Mouse (Mus musculus): ENCODE measurements around the gene Ccl25. TPM values are rescaled to one million over a fixed set of nuclear protein-coding genes. Genes with fewer than 3 reads are reported as not detected.

Gene Ccl25
- total RNA-seq (2021), result 10 to 100 TPM; 20.6 to 25.9 TPM

GRCm38 (mm10) chr8:4324983-4325750, at the start of gene Ccl25, which contains the start of gene Elavl1:
Gene Ccl25, plus strand, starts transcription at chr8:4325210.
Gene Elavl1, minus strand, starts transcription at chr8:4325413.
- peak; percentile 96 to 98 for DNase-seq (ENCODE audit: extremely low spot score in 1 of 2, low spot score in 1 of 2)

DNA sequence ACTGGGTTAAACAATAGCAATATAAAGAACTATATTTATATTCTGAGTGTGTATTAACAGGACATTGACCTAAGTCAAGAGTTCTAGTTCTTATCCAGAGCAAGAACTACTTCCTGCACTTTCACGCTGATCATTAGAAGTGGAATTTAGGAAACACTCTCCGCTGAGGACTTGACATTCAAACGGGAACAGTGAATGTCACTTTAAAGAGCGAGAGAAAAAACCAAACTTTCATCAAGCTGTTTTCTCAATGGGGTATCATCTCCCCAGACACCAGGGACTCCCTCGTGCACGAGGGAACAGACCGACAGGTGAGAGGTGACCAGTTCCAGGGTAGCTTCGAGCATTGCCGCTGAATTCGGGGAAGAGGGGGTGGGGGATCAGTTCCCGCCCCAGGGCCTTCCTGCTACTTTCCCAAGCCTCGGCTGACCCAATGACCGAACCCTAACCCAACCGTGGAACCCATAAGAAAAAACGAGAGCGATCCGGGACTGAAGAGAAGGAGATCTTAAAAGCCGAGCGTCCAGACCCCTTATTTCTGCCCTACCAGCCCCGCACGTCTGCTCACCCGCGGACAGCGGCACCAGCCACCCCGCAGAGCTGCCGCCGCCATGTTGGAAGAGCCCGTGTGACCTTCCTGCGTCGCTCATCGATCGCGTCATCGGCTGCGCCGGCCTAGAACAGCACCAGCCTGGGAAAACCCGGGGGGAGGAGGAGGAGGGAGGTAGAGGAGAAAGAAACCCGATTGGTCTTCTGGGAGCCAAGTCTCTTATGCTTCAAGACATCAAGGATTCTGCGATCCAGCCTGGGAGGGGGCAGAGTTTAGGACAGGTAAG, 49.5 kb upstream of the Ccl25 start, which contains the start of gene Timm44:
Gene Timm44, minus strand, starts transcription at position 639 of the 836 bp plus-strand sequence.
- peak; percentile 87 to 94 for DNase-seq (ENCODE audit: extremely low spot score in 1 of 2, low spot score in 1 of 2)

DNA sequence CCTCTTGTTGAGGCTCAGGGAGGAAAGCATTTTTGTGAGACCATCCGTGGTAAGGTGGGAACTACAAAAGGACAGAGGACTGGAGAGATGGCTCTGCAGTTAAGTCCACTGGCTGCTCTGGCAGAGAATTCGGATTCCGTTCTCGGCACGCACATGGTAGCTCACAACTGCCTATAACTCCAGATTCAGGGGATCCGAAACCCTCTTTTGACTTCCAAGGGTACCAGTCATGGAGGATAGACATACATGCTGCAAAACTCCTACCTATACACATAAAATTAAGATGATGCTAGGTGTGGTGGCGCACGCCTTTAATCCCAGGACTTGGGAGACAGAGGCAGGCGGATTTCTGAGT, 48.9 kb upstream of the Ccl25 start:
- no peak for DNase-seq (ENCODE audit: extremely low spot score in 1 of 2, low spot score in 1 of 2)

DNA sequence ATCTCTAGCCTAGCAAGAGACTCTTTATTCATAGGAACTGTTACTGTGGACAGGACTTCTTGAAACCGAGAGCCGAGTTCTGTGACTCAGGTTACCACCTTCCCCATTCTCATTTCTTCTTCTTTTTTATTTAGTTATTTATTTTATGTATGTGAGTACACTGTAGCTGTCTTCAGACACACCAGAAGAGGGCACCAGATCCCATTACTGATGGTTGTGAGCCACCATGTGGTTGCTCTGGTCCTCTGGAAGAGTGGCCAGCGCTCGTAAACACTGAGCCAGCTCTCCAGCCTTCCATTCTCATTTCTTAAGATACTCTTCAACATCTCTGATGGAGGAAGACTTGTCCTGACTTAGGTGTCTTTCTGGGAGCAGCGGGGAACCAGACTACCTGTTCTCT, 32.3 kb upstream of the Ccl25 start:
- DNase-seq (ENCODE audit: extremely low spot score in 1 of 2, low spot score in 1 of 2), result no peak

- no peak for DNase-seq (ENCODE audit: extremely low spot score in 1 of 2, low spot score in 1 of 2)
These were observed 27.2 kb upstream of the Ccl25 start for GRCm38 (mm10) chr8:4297822-4298221.

- no peak for DNase-seq (ENCODE audit: extremely low spot score in 1 of 2, low spot score in 1 of 2)
These were observed 20.9 kb upstream of the Ccl25 start for GRCm38 (mm10) chr8:4304124-4304547.

DNA sequence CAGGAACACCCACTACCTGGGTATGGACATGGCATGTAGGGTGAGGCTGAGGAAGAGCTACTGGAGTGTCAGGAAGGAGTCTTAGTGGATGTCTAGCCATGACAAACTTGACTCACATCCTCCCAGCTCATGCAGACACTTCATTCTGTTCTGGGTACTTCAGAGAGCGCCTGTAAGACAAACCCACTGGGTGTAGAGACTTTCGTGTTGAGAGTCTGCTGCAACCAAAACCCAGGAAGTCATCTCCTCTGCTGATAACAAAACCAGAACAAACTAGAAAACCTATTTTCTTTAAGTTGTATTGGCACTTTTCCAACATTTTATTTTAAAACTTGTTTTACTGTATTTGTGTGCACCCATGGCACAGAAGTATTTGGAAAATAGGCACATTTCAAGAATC, 19.2 kb upstream of the Ccl25 start:
- no peak for DNase-seq (ENCODE audit: extremely low spot score in 1 of 2, low spot score in 1 of 2)

- no peak for DNase-seq (ENCODE audit: extremely low spot score in 1 of 2, low spot score in 1 of 2)
These were observed 12.9 kb upstream of the Ccl25 start for GRCm38 (mm10) chr8:4312104-4312503.

GRCm38 (mm10) chr8:4313254-4314124, 11.5 kb upstream of the Ccl25 start:
- no peak for DNase-seq (ENCODE audit: extremely low spot score in 1 of 2, low spot score in 1 of 2)

DNA sequence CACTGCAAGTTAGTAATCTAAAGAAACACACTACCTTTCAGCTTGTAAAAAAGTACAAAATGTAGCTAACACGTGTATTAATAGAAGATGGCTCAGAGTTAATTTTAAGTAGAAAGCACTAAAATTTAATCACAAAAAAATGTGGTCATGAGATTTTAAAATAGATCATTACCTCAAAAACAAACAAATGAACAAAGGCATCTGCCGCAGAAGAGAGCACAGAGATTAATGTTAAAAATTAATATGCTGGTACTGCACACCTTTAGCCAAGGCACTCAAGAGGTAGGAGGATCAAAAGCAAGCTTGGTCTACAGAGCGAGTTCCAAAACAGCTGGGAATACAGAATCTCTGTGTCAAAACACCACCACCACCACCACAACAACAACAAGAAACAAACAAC, 10.2 kb upstream of the Ccl25 start:
- DNase-seq (ENCODE audit: extremely low spot score in 1 of 2, low spot score in 1 of 2), result no peak

DNA sequence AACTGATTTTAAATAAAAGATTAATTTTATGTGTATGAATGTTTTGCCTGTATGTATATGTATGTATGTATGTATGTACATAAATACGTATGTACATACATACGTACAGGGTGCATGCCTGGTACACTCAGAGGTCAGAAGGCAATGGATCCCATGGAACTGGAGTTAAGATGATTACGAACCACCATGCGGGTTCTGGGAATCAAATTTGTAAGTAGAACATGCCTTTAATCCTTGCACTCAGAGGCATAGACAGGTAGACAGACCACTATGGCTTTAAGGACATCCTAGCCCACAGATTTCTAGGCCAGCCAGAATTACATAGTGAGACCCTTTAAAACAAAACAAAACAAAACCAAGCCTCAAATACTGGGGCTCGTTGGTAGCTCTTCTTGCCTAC, 6.9 kb upstream of the Ccl25 start:
- no peak for DNase-seq (ENCODE audit: extremely low spot score in 1 of 2, low spot score in 1 of 2)

DNA sequence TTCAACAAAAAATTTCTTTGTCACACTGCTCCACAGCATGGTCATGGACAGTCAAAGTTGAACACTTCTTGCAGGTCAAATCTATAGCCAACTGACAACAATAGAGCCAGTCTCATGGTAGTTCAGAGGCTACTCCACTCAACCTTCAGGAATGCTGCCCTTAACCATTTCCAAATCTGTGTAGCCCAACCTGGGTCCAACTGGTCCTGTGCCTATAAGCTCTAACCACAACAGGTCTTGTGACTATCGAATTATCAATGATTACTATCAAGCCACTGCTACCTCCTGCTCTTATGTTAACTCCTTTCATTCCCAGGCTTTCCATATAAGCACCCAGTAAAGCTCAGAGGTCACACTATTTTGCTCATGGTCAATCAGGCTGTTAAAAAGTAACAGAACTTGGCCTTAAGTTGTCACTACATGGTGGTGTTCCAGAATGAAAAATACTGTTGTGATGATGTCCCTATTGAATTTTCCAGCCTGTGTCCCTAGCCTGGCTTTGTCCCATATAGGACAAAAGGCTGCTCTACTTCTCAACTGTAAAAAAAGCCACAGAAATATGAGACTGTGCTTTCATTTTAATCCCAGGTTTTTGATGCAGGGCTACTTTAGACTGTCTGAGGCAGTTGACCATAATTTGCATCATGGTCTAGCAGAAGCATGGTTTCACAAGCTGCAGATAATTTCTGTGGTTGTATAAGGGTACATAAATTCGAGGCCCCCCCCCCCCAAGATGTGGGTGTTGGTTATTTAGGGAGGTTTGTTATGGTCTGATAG, 6.0 kb upstream of the Ccl25 start:
- DNase-seq (ENCODE audit: extremely low spot score in 1 of 2, low spot score in 1 of 2), result no peak

DNA sequence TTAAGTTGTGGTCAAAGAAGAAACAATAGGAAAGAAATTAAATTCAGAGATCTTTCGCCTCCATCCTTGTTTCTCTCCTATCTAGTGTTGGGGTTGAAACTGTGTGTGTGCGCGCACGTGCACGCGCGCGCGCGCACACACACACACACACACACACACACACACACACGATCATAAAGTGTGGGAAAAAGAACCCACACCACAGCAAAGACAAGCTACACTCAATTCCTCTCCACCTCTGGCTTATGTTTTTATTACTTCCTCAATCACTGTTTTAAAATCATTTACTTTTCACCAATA, 5.5 kb upstream of the Ccl25 start:
- no peak for DNase-seq (ENCODE audit: extremely low spot score in 1 of 2, low spot score in 1 of 2)

DNA sequence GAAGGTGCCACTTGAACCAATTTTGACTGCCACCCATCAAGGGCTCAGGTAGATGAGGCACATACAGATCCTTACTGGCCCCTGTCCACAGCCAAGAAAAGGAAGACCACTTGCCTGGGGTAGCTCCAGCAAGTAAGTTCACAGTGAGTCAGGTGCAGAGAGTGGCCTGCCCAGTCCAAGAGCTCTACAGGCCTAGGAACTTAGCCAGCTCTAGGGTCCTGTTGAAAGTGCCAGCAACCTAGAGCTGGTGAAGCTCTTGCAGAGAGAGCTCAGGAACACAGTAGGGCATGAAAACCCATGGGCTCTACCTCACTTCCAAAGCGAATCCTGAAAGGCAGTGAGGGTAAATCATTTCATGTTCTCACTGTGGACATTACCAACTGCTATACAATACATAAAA, 4.6 kb upstream of the Ccl25 start:
- DNase-seq (ENCODE audit: extremely low spot score in 1 of 2, low spot score in 1 of 2), result no peak

- no peak for DNase-seq (ENCODE audit: extremely low spot score in 1 of 2, low spot score in 1 of 2)
These were observed 4.0 kb upstream of the Ccl25 start for GRCm38 (mm10) chr8:4321031-4321430.

DNA sequence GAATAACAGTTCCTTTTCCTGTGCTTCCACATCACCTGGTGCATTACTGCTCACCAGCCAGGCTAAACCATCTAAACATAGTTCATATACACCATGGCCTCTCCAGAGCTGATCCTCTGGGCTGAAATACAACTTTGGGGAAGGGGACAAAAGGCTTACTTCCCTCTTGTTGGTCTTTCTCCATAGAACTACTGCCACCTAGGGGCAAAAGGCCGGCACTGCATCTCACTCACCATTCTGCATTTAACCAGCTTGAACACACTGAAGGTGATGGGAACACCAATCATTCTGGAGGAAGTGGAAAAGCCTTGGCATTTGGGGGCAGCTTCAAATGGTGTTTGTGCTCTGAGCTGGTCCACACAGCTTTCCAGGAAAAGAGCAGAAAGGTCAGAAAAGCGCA, 2.5 kb upstream of the Ccl25 start:
- peak; percentile 68 to 89 for DNase-seq (ENCODE audit: extremely low spot score in 1 of 2, low spot score in 1 of 2)

GRCm38 (mm10) chr8:4323917-4324316, 1.1 kb upstream of the Ccl25 start:
- DNase-seq (ENCODE audit: extremely low spot score in 1 of 2, low spot score in 1 of 2), result no peak

DNA sequence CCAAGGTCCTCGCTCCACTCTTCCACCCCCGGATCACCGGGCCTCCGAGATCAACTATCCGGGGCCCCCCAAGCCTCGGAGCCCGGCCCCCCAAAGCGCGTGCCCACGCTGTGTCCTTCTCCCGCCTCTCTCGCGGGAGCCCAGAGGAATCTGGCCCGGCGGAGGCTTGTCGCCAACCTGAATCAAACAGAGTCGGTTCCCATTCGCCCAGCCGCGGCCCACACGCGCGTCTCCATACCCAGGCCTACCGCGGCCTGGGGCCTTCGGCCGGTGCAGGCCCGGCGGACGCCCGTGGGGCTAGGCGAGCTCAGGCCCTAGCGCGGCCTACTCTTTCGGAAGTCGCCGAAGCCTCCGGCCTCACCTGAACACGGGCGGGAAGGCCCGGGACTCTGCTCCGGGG, 485 bp upstream of the Ccl25 start:
- no peak for DNase-seq (ENCODE audit: extremely low spot score in 1 of 2, low spot score in 1 of 2)

DNA sequence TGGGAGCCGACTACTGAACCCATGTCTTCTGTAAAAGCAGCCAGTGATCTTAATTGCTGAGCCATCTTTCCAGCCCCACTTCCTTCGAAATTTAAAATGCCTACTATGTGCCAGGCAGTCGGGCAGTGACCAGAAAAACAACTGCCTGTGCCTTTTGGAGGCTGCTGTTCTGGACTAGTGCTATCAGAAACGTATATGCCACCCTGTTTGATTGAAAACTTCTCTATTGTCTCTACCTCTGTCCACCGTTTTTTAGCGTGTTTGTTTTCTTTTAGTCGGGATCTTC, 684 bp downstream of the Ccl25 start:
- no peak for DNase-seq (ENCODE audit: extremely low spot score in 1 of 2, low spot score in 1 of 2)

GRCm38 (mm10) chr8:4329000-4329399, 4.0 kb downstream of the Ccl25 start:
- DNase-seq (ENCODE audit: extremely low spot score in 1 of 2, low spot score in 1 of 2), result no peak
